Mouse (Mus musculus): ENCODE measurements around the gene Myh10. TPM values are rescaled to one million over a fixed set of nuclear protein-coding genes. Genes with fewer than 3 reads are reported as not detected.

Gene Myh10
- polyA plus RNA-seq, 1 experiment from 2014 or later: 114 TPM

GRCm38 (mm10) chr11:68686001-68686400, 5.4 kb upstream of the Myh10 start:
- Histone ChIP-seq H3K4me2 (replicated peaks; ENCODE audit: low read depth, low read length) (no peak overlapping the region), H3K9ac (replicated peaks; ENCODE audit: low read depth, low read length) (no peak overlapping the region), H3K27ac (ENCODE audit: low read length) (no peak overlapping the region), H3K36me3 (ENCODE audit: control insufficient read depth, insufficient read depth, low read length) (no peaks in the 10 kb centered on the region), H3K4me3 (ENCODE audit: low read depth, low read length) (no peak overlapping the region), H3K9me3 (ENCODE audit: control insufficient read depth, low read depth, low read length) (no peaks in the 10 kb centered on the region), H3K4me1 (ENCODE audit: control insufficient read depth, insufficient read depth, low read length) (no peaks in the 10 kb centered on the region), H3K27me3 (ENCODE audit: control insufficient read depth, insufficient read depth, low read length) (no peaks in the 10 kb centered on the region)
- WGBS: 87% methylated on average over 5 of the region's 5 CpGs
- ATAC-seq (ENCODE audit: insufficient number of reproducible peaks, insufficient read depth, low FRiP score, low read depth): no peak

- no peak overlapping the region for H3K4me2 ChIP-seq (replicated peaks; ENCODE audit: low read depth, low read length)
- no peak overlapping the region for H3K27ac ChIP-seq (ENCODE audit: low read length)
- WGBS: 85% methylated on average over 1 of the region's 1 CpGs
- peaks cover under 1% of the 10 kb centered on the region; the same call in 1 of the 2 replicates for H3K4me1 ChIP-seq (ENCODE audit: control insufficient read depth, insufficient read depth, low read length)
- no peak for ATAC-seq (ENCODE audit: insufficient number of reproducible peaks, insufficient read depth, low FRiP score, low read depth)
- H3K4me3 ChIP-seq (ENCODE audit: low read depth, low read length): no peak overlapping the region
- H3K27me3 ChIP-seq (ENCODE audit: control insufficient read depth, insufficient read depth, low read length): no peaks in the 10 kb centered on the region
- H3K9me3 ChIP-seq (ENCODE audit: control insufficient read depth, low read depth, low read length): no peaks in the 10 kb centered on the region
- H3K9ac ChIP-seq (replicated peaks; ENCODE audit: low read depth, low read length): no peak overlapping the region
- H3K36me3 ChIP-seq (ENCODE audit: control insufficient read depth, insufficient read depth, low read length): no peaks in the 10 kb centered on the region
These were observed 2.1 kb upstream of the Myh10 start for GRCm38 (mm10) chr11:68689304-68689703.

GRCm38 (mm10) chr11:68690465-68690864, 894 bp upstream of the Myh10 start:
- H3K4me3 ChIP-seq (ENCODE audit: low read depth, low read length): no peak overlapping the region
- peak overlapping the region; percentile 3; the same call in 1 of the 2 replicates for H3K27ac ChIP-seq (ENCODE audit: low read length)
- H3K4me2 ChIP-seq (replicated peaks; ENCODE audit: low read depth, low read length): no peak overlapping the region
- no peaks in the 10 kb centered on the region for H3K27me3 ChIP-seq (ENCODE audit: control insufficient read depth, insufficient read depth, low read length)
- no peaks in the 10 kb centered on the region for H3K36me3 ChIP-seq (ENCODE audit: control insufficient read depth, insufficient read depth, low read length)
- WGBS: 47% methylated on average over 5 of the region's 5 CpGs
- no peak for ATAC-seq (ENCODE audit: insufficient number of reproducible peaks, insufficient read depth, low FRiP score, low read depth)
- H3K4me1 ChIP-seq (ENCODE audit: control insufficient read depth, insufficient read depth, low read length): peaks cover 4% of the 10 kb centered on the region; the same call in 1 of the 2 replicates
- H3K9me3 ChIP-seq (ENCODE audit: control insufficient read depth, low read depth, low read length): no peaks in the 10 kb centered on the region
- no peak overlapping the region for H3K9ac ChIP-seq (replicated peaks; ENCODE audit: low read depth, low read length)

- H3K27ac ChIP-seq (ENCODE audit: low read length): peak overlapping the region; percentile 96
- H3K9me3 ChIP-seq (ENCODE audit: control insufficient read depth, low read depth, low read length): no peaks in the 10 kb centered on the region
- H3K4me2 ChIP-seq (replicated peaks; ENCODE audit: low read depth, low read length): peak overlapping the region; percentile 46
- H3K27me3 ChIP-seq (ENCODE audit: control insufficient read depth, insufficient read depth, low read length): no peaks in the 10 kb centered on the region
- H3K36me3 ChIP-seq (ENCODE audit: control insufficient read depth, insufficient read depth, low read length): no peaks in the 10 kb centered on the region
- peak overlapping the region; percentile 92 for H3K4me3 ChIP-seq (ENCODE audit: low read depth, low read length)
- under 1% methylated on average over 34 of the region's 34 CpGs for WGBS
- H3K4me1 ChIP-seq (ENCODE audit: control insufficient read depth, insufficient read depth, low read length): peaks cover 4% of the 10 kb centered on the region; the same call in 1 of the 2 replicates
- peak overlapping the region; percentile 95 for H3K9ac ChIP-seq (replicated peaks; ENCODE audit: low read depth, low read length)
- ATAC-seq (ENCODE audit: insufficient number of reproducible peaks, insufficient read depth, low FRiP score, low read depth): peak; percentile 10; the same call in 1 of the 2 replicates
These were observed 792 bp downstream of the Myh10 start for GRCm38 (mm10) chr11:68692010-68692692.

GRCm38 (mm10) chr11:68692693-68693446, 1.5 kb downstream of the Myh10 start:
- no peak for ATAC-seq (ENCODE audit: insufficient number of reproducible peaks, insufficient read depth, low FRiP score, low read depth)
- WGBS: under 1% methylated on average over 43 of the region's 43 CpGs
- H3K27me3 ChIP-seq (ENCODE audit: control insufficient read depth, insufficient read depth, low read length): no peaks in the 10 kb centered on the region
- H3K4me2 ChIP-seq (replicated peaks; ENCODE audit: low read depth, low read length): peak overlapping the region; percentile 46
- H3K36me3 ChIP-seq (ENCODE audit: control insufficient read depth, insufficient read depth, low read length): no peaks in the 10 kb centered on the region
- H3K27ac ChIP-seq (ENCODE audit: low read length): peak overlapping the region; percentile 96
- no peaks in the 10 kb centered on the region for H3K9me3 ChIP-seq (ENCODE audit: control insufficient read depth, low read depth, low read length)
- H3K4me1 ChIP-seq (ENCODE audit: control insufficient read depth, insufficient read depth, low read length): peaks cover 4% of the 10 kb centered on the region; the same call in 1 of the 2 replicates
- peak overlapping the region; percentile 95 for H3K9ac ChIP-seq (replicated peaks; ENCODE audit: low read depth, low read length)
- H3K4me3 ChIP-seq (ENCODE audit: low read depth, low read length): peak overlapping the region; percentile 92

- 6% methylated on average over 10 of the region's 10 CpGs for WGBS
- no peak for ATAC-seq (ENCODE audit: insufficient number of reproducible peaks, insufficient read depth, low FRiP score, low read depth)
These were observed 2.2 kb downstream of the Myh10 start for GRCm38 (mm10) chr11:68693447-68694040.

GRCm38 (mm10) chr11:68702370-68702769, 11.0 kb downstream of the Myh10 start:
- H3K4me3 ChIP-seq (ENCODE audit: low read depth, low read length): no peak overlapping the region
- H3K36me3 ChIP-seq (ENCODE audit: control insufficient read depth, insufficient read depth, low read length): peaks cover 51% of the 10 kb centered on the region
- ATAC-seq (ENCODE audit: insufficient number of reproducible peaks, insufficient read depth, low FRiP score, low read depth): no peak
- no peaks in the 10 kb centered on the region for H3K4me1 ChIP-seq (ENCODE audit: control insufficient read depth, insufficient read depth, low read length)
- H3K27me3 ChIP-seq (ENCODE audit: control insufficient read depth, insufficient read depth, low read length): no peaks in the 10 kb centered on the region
- H3K9ac ChIP-seq (replicated peaks; ENCODE audit: low read depth, low read length): no peak overlapping the region
- no peak overlapping the region for H3K27ac ChIP-seq (ENCODE audit: low read length)
- WGBS: 87% methylated on average over 6 of the region's 6 CpGs
- no peak overlapping the region for H3K4me2 ChIP-seq (replicated peaks; ENCODE audit: low read depth, low read length)
- no peaks in the 10 kb centered on the region for H3K9me3 ChIP-seq (ENCODE audit: control insufficient read depth, low read depth, low read length)

More at GRCm38 (mm10) chr11:68693447-68694040, 2.2 kb downstream of the Myh10 start:
- peak overlapping the region; percentile 95 for H3K9ac ChIP-seq (replicated peaks; ENCODE audit: low read depth, low read length)
- peaks cover 4% of the 10 kb centered on the region; the same call in 1 of the 2 replicates for H3K4me1 ChIP-seq (ENCODE audit: control insufficient read depth, insufficient read depth, low read length)
- no peaks in the 10 kb centered on the region for H3K36me3 ChIP-seq (ENCODE audit: control insufficient read depth, insufficient read depth, low read length)
- no peaks in the 10 kb centered on the region for H3K9me3 ChIP-seq (ENCODE audit: control insufficient read depth, low read depth, low read length)
- H3K4me3 ChIP-seq (ENCODE audit: low read depth, low read length): peak overlapping the region; percentile 92
- H3K4me2 ChIP-seq (replicated peaks; ENCODE audit: low read depth, low read length): peak overlapping the region; percentile 46
- H3K27me3 ChIP-seq (ENCODE audit: control insufficient read depth, insufficient read depth, low read length): no peaks in the 10 kb centered on the region
- H3K27ac ChIP-seq (ENCODE audit: low read length): peak overlapping the region; percentile 96; the same call in 1 of the 2 replicates

GRCm38 (mm10) chr11:68703360-68703759, 12.0 kb downstream of the Myh10 start:
- Histone ChIP-seq H3K27ac (ENCODE audit: low read length) (no peak overlapping the region), H3K4me1 (ENCODE audit: control insufficient read depth, insufficient read depth, low read length) (no peaks in the 10 kb centered on the region), H3K9me3 (ENCODE audit: control insufficient read depth, low read depth, low read length) (no peaks in the 10 kb centered on the region), H3K9ac (replicated peaks; ENCODE audit: low read depth, low read length) (no peak overlapping the region), H3K4me3 (ENCODE audit: low read depth, low read length) (no peak overlapping the region), H3K4me2 (replicated peaks; ENCODE audit: low read depth, low read length) (no peak overlapping the region), H3K36me3 (ENCODE audit: control insufficient read depth, insufficient read depth, low read length) (peaks cover 53% of the 10 kb centered on the region), H3K27me3 (ENCODE audit: control insufficient read depth, insufficient read depth, low read length) (no peaks in the 10 kb centered on the region)
- no peak for ATAC-seq (ENCODE audit: insufficient number of reproducible peaks, insufficient read depth, low FRiP score, low read depth)
- WGBS: 81% methylated on average over 1 of the region's 1 CpGs
